12 mouse cellular contexts compared by ENCODE assay signal in genomic region chr11:101525056-101525455, GRCm38 (mm10).
"Had no signal": no experiment of that assay in that cellular context is flagged by ENCODE, and none has a peak within 500 bp of the region (broad histone marks: within the 10 kb centered on the region; RNA-seq: fewer than 3 reads in every experiment).

No protein-coding gene starts in this region.

- H3K9me3 ChIP-seq: limb, embryonic 15.5 days; liver, embryonic 12.5 days; midbrain, embryonic 15.5 days; neural tube, embryonic 15.5 days had no signal

- H3K27ac ChIP-seq: kidney, postnatal 0 days; limb, embryonic 15.5 days; liver, embryonic 12.5 days; midbrain, embryonic 15.5 days; neural tube, embryonic 15.5 days had no signal

- DNase-seq: lung, embryonic 14.5 days; lung, postnatal 10 days; lung, postnatal 4 days; right cerebral cortex, adult 18-20 months; right cerebral cortex, postnatal 25 days; thymus, postnatal 4 days had no signal

- H3K4me3 ChIP-seq: limb, embryonic 15.5 days; liver, embryonic 12.5 days; midbrain, embryonic 15.5 days; neural tube, embryonic 15.5 days had no signal

- H3K27me3 ChIP-seq: limb, embryonic 15.5 days; liver, embryonic 12.5 days; midbrain, embryonic 15.5 days; neural tube, embryonic 15.5 days had no signal

- ATAC-seq: liver, embryonic 12.5 days; midbrain, embryonic 15.5 days had no signal

- H3K36me3 ChIP-seq: midbrain, embryonic 15.5 days; neural tube, embryonic 15.5 days had no signal

- H3K4me2 ChIP-seq: limb, embryonic 15.5 days; liver, embryonic 12.5 days; lung, embryonic 14.5 days; midbrain, embryonic 11.5 days; midbrain, embryonic 15.5 days; neural tube, embryonic 15.5 days had no signal

- H3K9ac ChIP-seq: limb, embryonic 15.5 days; liver, embryonic 12.5 days; lung, embryonic 14.5 days; midbrain, embryonic 15.5 days; neural tube, embryonic 15.5 days had no signal

- H3K4me1 ChIP-seq: limb, embryonic 15.5 days; liver, embryonic 12.5 days; midbrain, embryonic 15.5 days had no signal
